Mouse (Mus musculus) CD4-positive helper T cell, adult 2 months (primary cell): ENCODE measurements around the gene Mapk7.
A peak's percentile ranks its signal among the peaks of the same experiment; 100 is the strongest.

Source experiments
- DNase-seq: peaks from one replicate; pipeline ENCODE4 v3.0.0-alpha.2; 2012; ENCODE audit warnings: low read depth, missing footprints, low spot score

The Mapk7 gene

DNA sequence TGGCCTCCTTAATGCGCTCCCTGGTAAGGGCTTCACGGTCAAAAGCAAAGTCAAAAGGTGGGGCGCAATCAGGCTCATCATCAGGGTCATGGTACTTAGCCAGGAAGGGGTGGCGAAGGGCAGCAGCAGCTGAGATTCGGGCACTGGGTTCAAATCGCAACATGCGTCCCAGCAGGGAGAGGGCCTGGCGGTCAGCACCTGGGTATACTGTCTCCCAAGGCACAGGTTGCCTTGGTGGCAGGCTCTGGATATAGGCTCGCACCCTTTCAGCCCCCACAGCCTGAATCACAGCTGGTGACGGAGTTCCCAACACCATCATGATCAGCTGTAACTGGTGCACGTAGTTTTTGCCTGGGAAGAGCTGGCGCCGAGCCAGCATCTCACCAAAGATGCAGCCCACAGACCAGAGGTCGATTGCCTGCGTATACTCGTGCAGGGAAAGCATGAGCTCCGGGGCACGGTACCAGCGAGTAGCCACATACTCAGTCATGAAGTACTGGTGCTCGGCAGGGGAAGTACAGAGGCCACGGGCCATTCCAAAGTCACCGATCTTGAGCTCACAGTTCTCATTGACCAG is 3.2 kb downstream of the Mapk7 start:
- no peak for DNase-seq

DNA sequence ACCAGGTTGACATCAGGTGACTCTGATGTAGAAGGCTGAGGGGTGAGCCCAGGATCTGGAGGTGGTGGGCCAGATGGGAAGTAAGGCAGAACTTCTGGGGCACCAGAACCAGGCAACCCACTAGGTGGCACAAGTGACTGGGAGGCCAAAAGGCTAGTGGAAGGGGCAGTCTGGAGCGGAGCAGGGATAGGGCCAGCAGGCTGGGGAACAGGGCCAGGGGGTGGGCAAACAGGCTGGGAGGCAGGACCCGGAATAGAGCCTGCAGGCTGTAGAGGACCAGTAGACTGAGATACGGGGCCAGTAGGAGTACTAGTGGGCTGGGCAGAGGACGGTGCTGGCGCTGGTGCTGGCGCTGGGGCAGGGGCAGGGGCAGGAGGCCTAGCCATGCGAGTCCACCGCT is 4.3 kb downstream of the Mapk7 start:
- DNase-seq = no peak

DNA sequence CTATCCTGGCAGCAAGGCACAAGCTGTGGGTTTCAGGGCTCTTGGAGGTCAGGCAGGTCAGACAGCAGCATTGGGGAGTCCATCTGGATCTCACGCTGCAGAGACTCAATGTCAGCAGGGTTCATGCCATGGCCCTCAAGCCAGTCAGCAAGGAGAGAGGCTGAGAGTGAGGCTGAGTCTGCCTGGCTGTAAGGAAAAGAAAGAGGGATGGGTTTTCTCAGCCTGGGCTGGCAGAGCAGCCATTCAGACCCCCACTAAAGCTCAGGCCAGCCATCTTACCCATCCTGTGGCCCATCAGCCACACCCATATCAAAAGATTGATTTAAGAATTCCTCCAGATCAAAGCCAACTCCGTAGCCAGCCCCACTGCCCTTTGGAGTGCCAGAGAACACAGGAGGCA is 5.1 kb downstream of the Mapk7 start:
- DNase-seq = no peak

DNA sequence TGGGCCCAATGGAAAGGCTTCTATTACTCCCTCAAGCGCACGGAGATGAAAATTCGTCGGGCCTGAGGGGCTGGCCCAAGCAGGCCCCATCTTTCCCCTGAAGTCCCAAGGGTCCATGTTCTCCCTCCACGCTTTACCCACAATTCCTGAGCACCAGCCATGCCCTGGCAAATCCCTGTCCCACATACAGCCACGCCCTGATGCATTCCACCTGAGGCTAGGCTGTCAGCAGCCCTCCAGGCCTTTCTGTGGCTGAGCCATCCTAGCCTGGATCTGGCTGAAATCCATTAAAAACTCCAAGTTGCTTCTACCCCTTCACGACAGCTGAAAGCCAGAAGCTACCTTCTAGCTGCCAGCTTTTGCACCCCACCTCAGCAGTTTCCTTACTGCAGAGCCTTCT is 6.3 kb downstream of the Mapk7 start:
- no peak for DNase-seq

DNA sequence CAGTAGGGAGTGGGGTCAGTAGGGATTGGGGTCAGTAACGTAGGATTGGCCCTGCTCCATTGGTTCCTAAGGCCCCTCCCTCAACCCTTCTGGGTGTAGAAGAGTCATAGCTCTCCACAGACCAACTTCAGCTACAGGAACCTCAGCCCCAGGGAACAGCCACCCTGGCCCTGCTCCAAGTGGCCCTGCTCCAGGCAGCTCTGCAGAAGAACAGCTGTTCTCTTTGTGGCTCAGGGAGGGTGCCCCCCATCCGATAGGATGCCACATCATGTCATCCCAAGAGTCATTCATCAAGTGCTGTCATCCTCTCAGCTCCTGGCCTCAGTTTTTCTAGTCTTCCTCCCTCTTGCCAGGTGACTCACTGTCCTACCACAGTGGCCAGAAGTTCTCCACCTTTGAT is 6.8 kb downstream of the Mapk7 start:
- no peak for DNase-seq

DNA sequence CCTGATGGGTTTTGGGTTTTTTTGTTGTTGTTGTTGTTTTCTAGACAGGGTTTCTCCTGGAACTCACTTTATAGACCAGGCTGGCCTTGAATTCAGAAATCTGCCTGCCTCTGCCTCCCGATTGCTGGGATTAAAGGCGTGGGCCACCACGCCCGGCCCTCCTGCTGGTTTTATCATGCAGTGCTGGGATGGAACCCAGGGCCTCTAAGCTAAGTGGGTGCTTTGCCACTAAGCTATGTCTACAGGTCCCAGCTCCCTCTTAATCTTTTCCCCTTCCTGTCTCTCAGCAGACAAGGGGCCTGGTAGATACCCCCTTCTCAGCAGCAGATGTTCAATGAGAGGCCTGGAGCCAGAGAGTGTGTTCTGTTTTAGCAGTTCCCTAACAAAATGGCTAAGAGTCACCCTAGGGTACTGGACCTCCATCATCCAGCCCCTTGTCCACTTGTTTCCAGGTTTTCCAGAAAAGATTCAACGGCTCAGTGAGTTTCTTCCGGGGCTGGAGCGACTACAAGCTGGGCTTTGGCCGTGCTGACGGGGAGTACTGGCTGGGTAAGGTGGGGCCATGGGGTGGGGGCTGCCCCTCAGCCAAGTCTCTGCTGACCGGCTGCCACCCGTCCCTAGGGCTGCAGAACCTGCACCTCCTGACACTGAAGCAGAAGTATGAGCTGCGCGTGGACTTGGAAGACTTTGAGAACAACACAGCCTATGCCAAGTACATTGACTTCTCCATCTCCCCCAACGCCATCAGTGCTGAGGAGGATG is 7.6 kb downstream of the Mapk7 start:
- DNase-seq = no peak

DNA sequence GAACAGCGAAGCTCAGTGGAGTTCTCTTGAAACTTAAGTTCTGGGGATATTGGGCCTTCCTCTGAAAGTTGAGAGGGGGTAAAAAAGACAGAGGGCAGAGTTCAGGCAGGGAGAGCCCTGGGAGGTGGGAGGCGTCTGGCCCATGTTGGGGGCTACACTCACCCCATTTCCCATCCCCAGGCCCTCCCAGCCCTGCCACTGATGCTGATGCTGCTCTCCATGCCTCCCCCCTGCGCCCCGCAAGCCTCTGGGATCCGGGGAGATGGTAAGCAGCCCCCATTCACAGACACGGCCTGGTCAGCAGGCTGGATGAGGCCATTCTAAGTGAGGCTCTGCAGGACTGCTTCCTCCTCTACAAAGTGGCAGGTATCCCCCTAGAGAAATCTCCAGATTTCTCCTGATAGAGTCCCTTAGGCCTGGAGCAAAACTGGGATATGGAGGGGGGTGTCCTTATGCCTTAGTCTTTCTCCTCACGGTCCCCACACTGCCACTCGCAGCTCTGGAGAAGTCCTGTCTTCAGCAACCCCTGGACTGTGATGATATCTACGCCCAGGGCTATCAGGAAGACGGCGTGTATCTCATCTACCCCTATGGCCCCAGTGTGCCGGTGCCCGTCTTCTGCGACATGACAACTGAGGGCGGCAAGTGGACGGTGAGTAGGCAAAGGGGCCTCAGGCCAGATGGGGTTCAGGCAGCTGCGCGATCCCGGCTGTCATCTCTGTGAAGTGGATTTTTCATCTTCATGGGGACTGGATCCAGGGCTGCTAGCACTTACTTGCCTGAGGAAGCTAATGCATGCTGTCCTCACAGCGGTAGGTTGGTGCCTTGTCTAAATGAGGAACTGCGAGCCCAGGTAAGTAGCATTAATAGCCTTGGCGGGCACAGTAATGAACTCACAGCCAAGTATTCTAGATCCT is 8.4 kb downstream of the Mapk7 start:
- no peak for DNase-seq

DNA sequence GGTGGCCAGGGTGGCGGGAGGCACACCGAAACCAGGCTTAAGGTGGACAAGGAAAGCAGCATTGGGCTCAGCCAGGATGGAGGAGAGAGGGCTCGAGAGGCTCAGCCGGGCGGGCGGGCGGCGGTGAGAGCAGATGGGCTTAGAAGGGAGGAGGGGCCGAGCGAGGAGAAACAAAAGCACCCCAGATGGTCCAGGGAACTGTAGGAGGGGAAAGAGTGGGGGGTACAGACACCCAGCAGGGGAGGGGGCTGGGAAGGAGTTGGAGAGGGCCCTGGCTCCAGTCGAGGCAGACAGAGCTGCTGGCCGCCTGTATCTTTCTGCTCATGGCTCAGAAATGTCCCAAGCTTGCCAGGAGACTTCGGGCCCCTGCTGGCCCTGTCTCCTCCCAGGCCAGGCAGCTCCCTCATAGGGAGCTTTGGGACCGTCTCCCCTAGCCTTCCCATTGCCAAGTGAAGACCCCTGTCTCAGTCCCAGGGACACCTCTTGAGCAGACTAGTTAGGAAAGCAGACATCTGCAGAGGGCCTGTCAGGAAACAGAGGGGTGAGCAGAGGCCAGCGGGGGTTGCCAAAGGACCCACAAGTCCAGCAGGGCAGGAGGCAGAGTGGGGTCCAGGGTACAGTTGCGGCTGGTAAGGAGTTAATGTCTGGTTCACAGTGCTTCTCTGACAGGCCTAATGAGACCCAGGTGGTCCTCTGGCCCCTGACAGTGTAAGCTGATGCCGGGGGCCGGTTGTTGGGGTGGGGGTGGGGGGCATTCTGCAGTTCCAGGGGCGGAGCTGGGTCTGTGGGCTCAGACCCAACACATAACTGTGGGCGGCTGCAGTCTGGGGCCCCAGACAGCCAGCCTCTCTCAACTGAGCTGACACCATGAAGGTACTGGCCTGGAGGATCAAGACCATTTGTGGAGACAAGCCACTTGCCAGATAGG is 9.3 kb downstream of the Mapk7 start, which contains the start of gene Mfap4:
Gene Mfap4 (plus strand): TSS at position 819 of the 928 bp plus-strand sequence.
- DNase-seq = no peak

DNA sequence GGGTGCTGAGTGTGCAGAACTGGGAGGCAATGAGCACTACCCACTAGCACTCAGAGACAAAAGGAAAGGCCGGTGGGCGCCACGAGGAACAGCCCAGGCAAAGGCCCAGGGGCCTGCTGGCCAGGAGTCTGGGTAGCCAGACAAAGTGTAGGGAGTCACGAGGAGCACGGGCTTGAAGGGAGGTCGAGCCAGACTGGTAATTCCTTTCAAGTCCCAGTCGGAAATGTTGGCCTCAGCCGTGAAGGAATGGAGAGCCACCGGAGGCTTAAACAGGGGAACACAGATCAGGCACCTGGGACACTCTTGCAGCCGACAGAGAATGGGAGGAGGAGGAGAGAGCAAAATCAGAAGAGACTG is 10.0 kb downstream of the Mapk7 start:
- DNase-seq = no peak

DNA sequence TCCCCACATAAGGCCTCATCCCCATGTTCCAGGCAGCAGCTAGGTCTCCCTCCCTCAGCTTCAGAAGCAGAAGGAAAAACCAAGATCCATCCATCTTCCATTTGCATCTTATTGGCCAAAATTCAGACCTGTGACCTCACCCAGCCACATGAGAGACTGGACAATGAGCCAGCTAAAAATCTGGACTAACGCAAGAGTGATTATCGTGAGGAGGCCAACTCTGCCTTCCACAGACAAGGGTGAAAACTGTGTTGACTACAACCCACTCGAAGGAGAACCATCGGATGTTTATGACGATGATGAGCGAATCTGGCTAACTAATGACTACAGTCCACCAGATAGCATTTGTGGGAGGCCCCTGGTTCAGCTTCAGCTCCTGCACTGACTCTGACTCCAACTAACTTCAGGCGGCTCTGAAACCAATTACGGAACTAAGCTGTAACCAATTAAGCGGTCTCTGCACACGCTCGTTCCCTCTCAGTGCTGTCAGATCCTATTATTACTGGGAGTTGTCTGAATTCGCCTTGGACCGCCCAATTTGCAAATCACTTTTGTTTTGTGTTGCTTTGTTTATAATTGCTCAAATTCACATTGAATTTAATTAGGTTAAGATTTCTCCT is 10.9 kb downstream of the Mapk7 start:
- DNase-seq = no peak

DNA sequence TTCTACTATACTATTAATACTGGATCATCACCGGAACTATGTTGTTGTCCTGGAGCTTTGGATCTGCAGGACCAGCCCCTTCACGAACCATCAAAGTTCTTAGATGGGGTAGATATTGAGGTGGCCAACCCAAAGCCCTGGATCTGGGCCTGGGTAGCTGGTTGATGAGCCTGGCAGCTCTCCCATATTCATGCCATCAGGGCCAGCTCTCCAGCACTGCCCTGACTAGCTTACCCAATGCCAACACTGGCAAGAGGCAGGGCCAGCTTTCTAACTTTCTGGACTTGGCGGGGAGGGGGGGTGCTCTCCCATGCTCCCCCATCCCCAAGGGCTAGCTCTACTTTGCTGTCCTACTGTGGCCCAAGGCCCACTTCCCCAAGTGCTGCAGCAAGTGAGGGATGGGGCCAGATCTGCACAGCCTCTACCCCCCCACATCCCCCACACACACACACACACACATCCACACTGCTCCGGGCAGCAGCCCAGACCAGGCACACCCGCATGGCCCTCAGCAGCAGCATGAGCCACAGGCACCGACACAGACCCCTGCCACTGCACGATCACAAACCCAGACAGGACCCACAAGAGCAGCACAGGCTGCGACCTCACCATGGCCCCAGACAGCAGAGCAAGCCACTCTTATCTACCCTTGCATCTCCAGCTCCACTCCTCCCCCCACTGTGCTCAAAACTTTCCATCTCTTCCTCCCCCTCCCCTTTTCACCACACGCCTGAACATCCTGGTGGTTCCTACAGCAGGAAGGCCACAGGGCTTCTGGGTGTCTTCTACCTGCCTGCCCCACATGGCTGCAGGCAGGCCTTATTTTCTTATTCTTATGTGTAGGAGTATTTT is 12.7 kb downstream of the Mapk7 start:
- peak; percentile 54 for DNase-seq

DNA sequence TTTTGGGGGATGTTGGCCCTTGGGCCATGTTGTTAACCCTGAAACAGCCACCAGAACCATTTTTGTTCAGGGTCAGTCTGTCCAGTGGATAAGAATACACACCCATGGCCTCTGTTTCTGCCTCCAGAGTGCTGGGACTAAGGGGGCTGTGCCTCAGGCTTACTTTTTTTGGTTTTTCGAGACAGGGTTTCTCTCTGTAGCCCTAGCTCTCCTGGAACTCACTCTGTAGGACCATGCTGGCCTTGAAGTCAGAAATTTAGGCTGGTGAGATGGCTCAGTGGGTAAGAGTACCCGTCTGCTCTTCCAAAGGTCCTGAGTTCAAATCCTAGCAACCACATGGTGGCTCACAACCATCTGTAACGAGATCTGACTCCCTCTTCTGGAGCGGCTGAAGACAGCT is 15.4 kb downstream of the Mapk7 start:
- DNase-seq = no peak

DNA sequence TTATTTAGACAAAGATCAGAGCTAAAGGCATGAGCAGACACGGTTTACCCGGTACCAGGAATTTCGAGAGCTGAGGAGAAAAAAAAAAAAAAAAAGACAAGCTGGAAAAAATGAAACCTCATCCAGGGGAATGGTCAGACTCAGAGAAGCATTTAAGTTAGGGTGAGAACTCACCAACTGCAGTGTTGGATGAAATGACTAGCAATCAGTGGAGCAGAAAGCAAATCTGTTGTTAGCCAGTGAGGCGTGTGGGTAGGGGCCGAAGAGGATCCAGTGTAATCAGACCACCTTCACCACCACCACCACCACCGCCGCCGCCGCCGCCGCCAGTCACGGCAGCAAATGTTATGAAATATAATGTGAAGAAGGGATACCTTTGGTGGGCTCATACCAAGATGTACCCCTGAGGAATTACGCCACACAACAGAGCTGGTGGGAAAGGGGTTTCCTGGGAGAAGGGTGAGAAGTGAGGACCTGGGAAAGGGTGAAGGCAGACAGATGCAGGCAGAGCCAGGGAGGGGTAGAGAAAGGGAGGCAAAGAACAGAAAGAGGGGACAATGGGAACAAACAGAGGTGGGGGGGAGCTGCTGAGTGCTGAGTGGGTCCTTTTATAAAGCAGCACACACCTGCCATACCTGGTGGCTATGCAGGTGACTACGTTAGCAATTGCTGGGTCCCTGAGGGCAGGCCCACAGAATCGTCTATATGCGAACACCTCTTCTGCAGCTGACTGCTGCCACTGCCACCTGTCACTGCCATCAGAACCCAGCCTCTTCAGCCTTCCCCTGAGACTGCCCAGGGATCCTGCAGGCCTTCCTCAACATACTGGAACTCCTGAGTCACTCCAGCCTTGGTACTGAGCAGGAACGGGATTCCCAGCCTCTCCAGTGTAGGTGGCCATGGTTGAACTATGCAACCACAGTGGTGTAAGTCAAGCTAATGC is 16.4 kb downstream of the Mapk7 start:
- no peak for DNase-seq

DNA sequence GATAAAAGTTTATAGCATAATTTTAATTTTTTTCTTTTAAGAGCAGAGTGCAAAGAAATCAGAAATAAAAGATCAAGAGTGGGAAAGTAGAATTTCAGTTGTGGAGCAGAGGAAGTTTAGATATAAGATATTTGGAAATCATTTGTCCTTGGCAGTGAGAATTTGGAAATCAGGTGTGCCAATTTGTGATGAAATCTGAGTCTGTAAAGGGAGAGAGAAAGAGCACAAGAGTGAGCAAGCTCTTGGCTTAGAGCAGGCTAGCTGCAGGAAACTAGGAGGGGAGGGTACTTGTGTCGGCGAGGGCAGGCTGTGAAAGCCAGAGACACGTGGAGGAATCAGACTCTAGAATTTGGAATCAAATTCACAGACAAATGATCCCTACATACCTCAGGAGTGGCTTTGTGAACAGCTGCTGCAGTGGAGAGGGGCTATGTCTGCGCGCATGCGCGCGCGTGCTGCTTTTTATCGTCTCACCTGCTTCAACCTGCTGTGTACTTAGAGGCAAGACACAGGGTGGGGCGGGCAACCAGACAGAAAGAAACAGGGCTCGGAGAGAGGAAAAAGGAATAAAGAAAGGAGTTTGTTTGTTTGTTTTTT is 17.3 kb downstream of the Mapk7 start:
- no peak for DNase-seq

DNA sequence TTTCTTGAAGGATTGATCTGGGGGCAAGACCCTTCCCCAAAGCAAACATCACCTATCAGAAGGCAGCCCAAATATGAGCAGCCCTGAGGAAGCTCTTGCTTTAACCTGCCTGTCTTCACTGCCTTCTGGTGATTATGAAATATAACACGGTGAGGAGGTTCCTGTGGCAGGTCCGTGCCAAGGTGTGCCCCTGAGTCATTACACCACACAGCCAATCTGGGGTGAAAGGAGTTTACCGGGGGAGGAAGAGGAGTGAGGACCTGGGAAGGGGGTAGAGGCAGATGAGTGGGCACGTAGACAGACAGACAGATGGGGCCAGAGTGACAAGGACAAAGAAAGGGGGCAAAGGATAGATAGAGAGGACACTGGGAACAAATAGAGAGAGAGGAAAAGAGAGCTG is 20.6 kb downstream of the Mapk7 start:
- DNase-seq = no peak

DNA sequence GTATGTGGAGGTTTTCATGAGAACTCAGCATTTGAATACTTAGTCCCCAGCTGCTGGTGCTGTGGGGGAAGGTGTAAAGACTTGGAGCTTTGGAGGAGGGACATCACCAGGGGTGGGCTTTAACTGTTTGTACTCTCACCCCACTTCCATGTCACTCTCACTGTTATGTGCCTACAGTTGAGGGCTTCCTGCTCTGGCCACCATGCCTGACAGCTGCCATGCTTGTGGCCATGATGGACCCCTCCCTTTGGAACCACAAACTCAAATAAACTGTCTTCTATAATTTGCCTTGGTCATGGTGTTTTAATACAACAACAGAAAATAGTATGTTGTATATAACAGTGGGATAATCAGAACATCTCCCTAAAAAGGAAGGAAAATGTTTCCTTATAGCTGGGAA is 23.3 kb downstream of the Mapk7 start:
- DNase-seq = no peak

DNA sequence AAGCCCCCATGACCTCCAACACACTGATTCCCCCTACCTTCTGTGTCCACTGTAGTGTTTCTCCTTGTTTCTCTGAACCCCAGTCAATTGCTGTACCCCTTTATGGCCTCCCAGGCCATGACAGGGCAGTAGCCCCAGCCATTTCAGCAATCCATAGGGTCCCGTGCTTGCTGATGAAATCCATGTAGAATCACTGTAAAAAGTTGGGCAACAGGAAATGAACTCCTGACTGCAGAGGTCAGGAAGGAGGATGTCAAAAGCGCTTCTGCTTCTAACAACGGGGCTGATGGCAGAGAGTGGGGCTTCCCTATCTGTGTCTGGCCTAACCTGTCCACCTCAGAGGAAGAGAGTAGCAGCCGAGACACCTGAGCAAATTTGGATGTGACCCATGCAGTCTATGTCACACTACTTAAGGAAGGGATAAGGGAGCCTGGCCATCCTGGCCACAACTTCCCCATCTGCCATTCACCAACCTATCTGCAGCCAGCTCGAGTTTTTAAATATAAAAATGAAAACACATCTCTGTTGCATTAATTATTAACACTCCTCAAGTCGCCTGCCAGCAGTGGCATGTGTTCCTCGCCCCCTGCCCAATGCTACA is 24.8 kb downstream of the Mapk7 start:
- no peak for DNase-seq

DNA sequence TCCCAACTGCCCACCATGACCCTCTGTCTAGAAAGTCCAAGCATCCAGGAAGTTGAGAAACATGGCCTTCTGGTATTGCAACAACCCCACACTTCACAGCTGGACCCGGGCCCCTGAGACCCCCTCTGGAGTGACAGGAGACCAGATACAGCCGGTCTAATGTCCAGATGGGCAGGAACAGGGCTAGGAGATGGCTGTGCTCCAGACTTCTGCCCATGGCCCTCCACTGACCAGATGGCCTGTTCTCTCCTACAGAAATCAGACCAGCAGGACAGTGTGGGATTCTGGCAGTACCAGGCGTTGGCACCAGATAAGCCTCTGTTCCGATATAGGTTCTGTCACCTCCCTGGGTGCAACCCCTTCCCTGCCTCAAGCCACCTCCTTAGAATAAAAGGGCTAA is 25.7 kb downstream of the Mapk7 start:
- DNase-seq = no peak
